Mouse (Mus musculus) bone marrow, adult 2 months (tissue): ENCODE measurements around the gene Erp29. TPM values are rescaled to one million over a fixed set of nuclear protein-coding genes. Genes with fewer than 3 reads are reported as not detected.
A peak's percentile ranks its signal among the peaks of the same experiment; 100 is the strongest.

Source experiments
- H3K27ac ChIP-seq: fragments of 200-500 bp; 2 replicates; pipeline ENCODE4 v1.5.1; 2012; ENCODE audit warnings: low read depth, mild to moderate bottlenecking, control low read depth, inconsistent platforms, low read length; ENCODE audit not compliant: control insufficient read depth, poor library complexity, insufficient read depth
- H3K4me1 ChIP-seq: fragments of 200-500 bp; 2 replicates; pipeline ENCODE4 v1.6.1; 2011; ENCODE audit warnings: low read length; ENCODE audit not compliant: control insufficient read depth, insufficient read depth
- H3K4me3 ChIP-seq: fragments of 200-500 bp; replicated peaks from 2 replicates; pipeline ENCODE3; 2011; ENCODE audit warnings: mild to moderate bottlenecking, low read depth, low read length, control low read depth; ENCODE audit not compliant: control insufficient read depth
- CTCF ChIP-seq: fragments of 200-500 bp; IDR thresholded peaks from 2 replicates; pipeline ENCODE4 v1.5.1; 2011; ENCODE audit warnings: low read length, control low read depth; ENCODE audit not compliant: control insufficient read depth, insufficient read depth
- POLR2A ChIP-seq: fragments of 200-500 bp; IDR thresholded peaks from 2 replicates; pipeline ENCODE4 v1.6.1; 2011; ENCODE audit warnings: low read depth, mild to moderate bottlenecking, control low read depth, low read length, borderline replicate concordance; ENCODE audit not compliant: control insufficient read depth
- WGBS: fragments of 180-500 bp; shearing (Covaris S2); methylation state at CpG from one replicate; pipeline ENCODE4 v1.1.7; 2018; 5-methylcytosine and 5-hydroxymethylcytosine counted together
- polyA plus RNA-seq: library from polyadenylated mRNA; stranded (reverse); fragments of >200 nt; gene quantifications from 2 replicates; pipeline ENCODE4 v1.2.4, GENCODE M21; 2011; ENCODE audit warnings: low replicate concordance; ENCODE audit not compliant: missing spikeins, insufficient read depth, insufficient read length

Gene Erp29
- polyA plus RNA-seq, 1 experiment: 240 TPM

- TF ChIP-seq CTCF (no peak), POLR2A (no peak)
- Histone ChIP-seq H3K4me1 (peaks cover 3% of the 10 kb centered on the region), H3K27ac (peak overlapping the region; percentile 20; the same call in 1 of the 2 replicates), H3K4me3 (no peak overlapping the region)
- 85% methylated on average over 13 of the region's 13 CpGs for WGBS
These were observed 1.6 kb upstream of the Erp29 start for GRCm38 (mm10) chr5:121453743-121454502.

DNA sequence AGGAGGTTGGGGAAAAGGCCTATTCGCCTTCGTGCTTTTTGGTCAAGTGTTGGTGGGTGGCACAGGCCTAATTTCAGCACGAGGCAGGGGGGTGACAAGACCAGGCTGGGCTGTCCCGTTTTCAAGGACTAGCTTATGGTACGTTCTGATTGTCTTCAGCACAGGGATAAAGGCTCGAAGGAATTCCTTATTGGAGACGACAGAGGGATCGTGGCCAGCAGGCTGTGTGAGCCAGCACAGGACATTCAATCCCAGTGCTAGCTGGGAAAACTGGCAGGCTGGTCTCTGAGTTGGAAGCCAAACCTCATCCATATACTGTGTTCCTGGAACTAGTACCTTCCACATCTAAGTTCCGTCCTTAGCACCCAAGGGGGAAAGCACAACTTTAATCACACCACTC, 600 bp upstream of the Erp29 start:
- WGBS: 4% methylated on average over 9 of the region's 9 CpGs
- H3K4me3 ChIP-seq: peak overlapping the region; percentile 78
- H3K27ac ChIP-seq: peak overlapping the region; percentile 98
- H3K4me1 ChIP-seq: peaks cover 3% of the 10 kb centered on the region
- TF ChIP-seq CTCF: no peak

- WGBS: 1% methylated on average over 17 of the region's 17 CpGs
- TF ChIP-seq POLR2A: no peak
- no peak for TF ChIP-seq CTCF
- H3K4me3 ChIP-seq: peak within 1 kb of the TSS; percentile 98
- H3K27ac ChIP-seq: peak within 1 kb of the TSS; percentile 98
- H3K4me1 ChIP-seq: peaks cover 3% of the 10 kb centered on the region
These were observed 671 bp downstream of the Erp29 start, which contains the start of gene Tmem116 for GRCm38 (mm10) chr5:121451644-121452025. Tmem116 (plus strand) TSS chr5:121451893.

GRCm38 (mm10) chr5:121451203-121451602, 1.1 kb downstream of the Erp29 start:
- TF ChIP-seq CTCF (no peak), POLR2A (no peak)
- peak overlapping the region; percentile 98 for H3K4me3 ChIP-seq
- peak overlapping the region; percentile 98; the same call in 1 of the 2 replicates for H3K27ac ChIP-seq
- WGBS: 1% methylated on average over 8 of the region's 8 CpGs
- H3K4me1 ChIP-seq: peaks cover 3% of the 10 kb centered on the region

DNA sequence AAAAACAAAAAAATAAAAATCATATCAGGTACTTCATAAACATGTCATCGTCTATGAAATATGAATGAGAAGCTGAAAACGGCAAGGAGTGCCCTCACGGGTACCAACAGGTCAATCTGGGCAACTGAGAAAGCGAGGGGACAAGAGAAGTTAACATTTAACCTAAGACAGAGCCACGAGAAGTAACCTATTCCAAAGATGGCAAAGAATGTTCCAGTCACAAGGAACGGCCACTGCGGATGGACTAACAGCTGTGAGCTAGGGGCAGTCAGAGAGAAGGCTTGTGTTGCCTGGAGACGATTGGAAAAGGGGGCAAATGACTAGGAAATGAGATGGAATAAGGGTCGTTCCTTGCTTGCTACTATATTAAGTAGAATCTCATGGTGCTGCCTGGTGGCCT, 1.8 kb downstream of the Erp29 start:
- TF ChIP-seq CTCF: no peak
- TF ChIP-seq POLR2A: no peak
- Histone ChIP-seq H3K4me3 (no peak overlapping the region), H3K4me1 (peaks cover 3% of the 10 kb centered on the region), H3K27ac (peak overlapping the region; percentile 39)
- WGBS: 79% methylated on average over 9 of the region's 9 CpGs

- Histone ChIP-seq H3K4me1 (peaks cover 3% of the 10 kb centered on the region), H3K27ac (no peak overlapping the region), H3K4me3 (no peak overlapping the region)
- WGBS: 34% methylated on average over 6 of the region's 6 CpGs
- TF ChIP-seq CTCF (no peak), POLR2A (no peak)
These were observed 2.3 kb downstream of the Erp29 start for GRCm38 (mm10) chr5:121449976-121450375.

DNA sequence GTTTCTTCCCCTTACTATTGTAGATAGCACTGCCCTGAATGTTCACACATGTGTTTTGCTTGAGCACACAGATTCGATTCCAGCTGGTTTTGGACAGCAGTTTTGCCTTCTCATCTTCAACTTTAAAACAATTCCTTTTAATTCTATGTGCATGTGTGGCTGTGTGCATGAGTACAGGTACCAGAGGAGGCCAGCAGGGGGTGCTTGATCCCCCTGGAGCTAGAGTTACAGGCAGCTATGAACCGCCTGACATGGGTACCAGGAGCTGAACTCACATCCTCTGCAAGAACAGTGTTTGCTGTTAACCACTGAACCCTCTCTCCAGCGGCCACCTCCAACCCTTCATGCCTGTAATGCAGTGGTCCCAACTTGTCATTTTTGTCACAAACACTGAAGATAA, 3.9 kb downstream of the Erp29 start:
- Histone ChIP-seq H3K4me3 (no peak overlapping the region), H3K27ac (no peak overlapping the region), H3K4me1 (peaks cover 3% of the 10 kb centered on the region)
- TF ChIP-seq POLR2A: no peak
- peak; percentile 42; the same call in 1 of the 2 replicates for TF ChIP-seq CTCF
- 93% methylated on average over 3 of the region's 3 CpGs for WGBS

- Histone ChIP-seq H3K4me1 (no peaks in the 10 kb centered on the region), H3K27ac (no peak overlapping the region), H3K4me3 (no peak overlapping the region)
- TF ChIP-seq CTCF (no peak), POLR2A (no peak)
- 88% methylated on average over 5 of the region's 5 CpGs for WGBS
These were observed 7.4 kb downstream of the Erp29 start for GRCm38 (mm10) chr5:121444870-121445269.
